Mouse (Mus musculus) lung, postnatal 0 days (tissue): ENCODE results near the gene Patj. TPM values are rescaled to one million over a fixed set of nuclear protein-coding genes. Genes with fewer than 3 reads are reported as not detected.

Source experiments
- ATAC-seq: fragments of 200-750 bp; cut with Nextera tagmentation; 2 replicates; pipeline ENCODE4 v1.8.0; 2017; ENCODE audit warnings: moderate library complexity
- DNase-seq: peaks from one replicate; pipeline ENCODE4 v3.0.0-alpha.2; 2016; ENCODE audit warnings: low spot score
- H3K27ac ChIP-seq: fragments of 300-500 bp; sonication (generic); 2 replicates; pipeline ENCODE4 v1.5.1; 2014; ENCODE audit warnings: antibody characterized with exemption, mild to moderate bottlenecking, low read length, mixed read lengths
- H3K27me3 ChIP-seq: fragments of 300-500 bp; sonication (generic); replicated peaks from 2 replicates; pipeline ENCODE4 v1.6.1; 2014; ENCODE audit warnings: low read length, mixed read lengths; ENCODE audit not compliant: insufficient read depth
- H3K36me3 ChIP-seq: fragments of 300-500 bp; sonication (generic); 2 replicates; pipeline ENCODE4 v1.6.1; 2014; ENCODE audit warnings: low read length, mixed read lengths; ENCODE audit not compliant: insufficient read depth
- H3K4me1 ChIP-seq: fragments of 300-500 bp; sonication (generic); 2 replicates; pipeline ENCODE4 v1.6.1; 2014; ENCODE audit warnings: antibody characterized with exemption, low read depth, low read length, mixed read lengths; ENCODE audit not compliant: insufficient read depth
- H3K4me2 ChIP-seq: fragments of 300-500 bp; sonication (generic); replicated peaks from 2 replicates; pipeline ENCODE4 v1.6.1; 2014; ENCODE audit warnings: low read depth, mild to moderate bottlenecking, low read length, moderate library complexity, mixed read lengths
- H3K4me3 ChIP-seq: fragments of 300-500 bp; sonication (generic); 2 replicates; pipeline ENCODE4 v1.5.1; 2014; ENCODE audit warnings: low read depth, low read length
- H3K9ac ChIP-seq: fragments of 300-500 bp; sonication (generic); replicated peaks from 2 replicates; pipeline ENCODE4 v1.6.1; 2014; ENCODE audit warnings: low read depth, mild to moderate bottlenecking
- H3K9me3 ChIP-seq: fragments of 300-500 bp; sonication (generic); 2 replicates; pipeline ENCODE4 v1.6.1; 2016; ENCODE audit warnings: low read length, mixed read lengths
- CTCF ChIP-seq: IDR thresholded peaks from 2 replicates; pipeline ENCODE4 v1.5.1; 2016; ENCODE audit warnings: antibody characterized with exemption, mild to moderate bottlenecking
- EP300 ChIP-seq: IDR thresholded peaks from 2 replicates; pipeline ENCODE4 v1.6.1; 2016; ENCODE audit warnings: antibody characterized with exemption, mild to moderate bottlenecking, control low read depth
- WGBS: fragments of 180-500 bp; shearing (Covaris S2); extraction: QIAGEN DNeasy Blood & Tissue Kit; methylation state at CpG from one replicate; pipeline ENCODE4 v1.1.7; 2014; 5-methylcytosine and 5-hydroxymethylcytosine counted together
- polyA plus RNA-seq: library from polyadenylated mRNA; unstranded; fragments of >200 nt; fragmentation: Nextera tagmentation; extraction: Ambion mirVana; gene quantifications from 2 replicates; pipeline ENCODE4 v1.2.1, GENCODE M21; 2015

Patj gene
- polyA plus RNA-seq, 1 experiment from 2014 or later, result 13.4 TPM

GRCm38 (mm10) chr4:98545376-98545775, 149.8 kb downstream of the Patj start:
- ATAC-seq (peak; percentile 73), DNase-seq (peak; percentile 73)
- H3K9me3 ChIP-seq, result no peaks in the 10 kb centered on the region
- TF ChIP-seq EP300 (no peak), CTCF (peak; percentile 77)
- no peak overlapping the region for H3K4me3 ChIP-seq
- H3K27me3 ChIP-seq, result no peaks in the 10 kb centered on the region
- H3K36me3 ChIP-seq, result no peaks in the 10 kb centered on the region
- H3K9ac ChIP-seq, result no peak overlapping the region
- H3K27ac ChIP-seq, result no peak overlapping the region
- 44% methylated on average over 1 of the region's 1 CpGs for WGBS
- H3K4me2 ChIP-seq, result no peak overlapping the region
- H3K4me1 ChIP-seq, result no peaks in the 10 kb centered on the region

GRCm38 (mm10) chr4:98546456-98547176, 151.0 kb downstream of the Patj start:
- no peaks in the 10 kb centered on the region for H3K9me3 ChIP-seq
- no peak for DNase-seq
- H3K4me3 ChIP-seq, result no peak overlapping the region
- no peak for ATAC-seq
- 64% methylated on average over 12 of the region's 12 CpGs for WGBS
- no peak overlapping the region for H3K27ac ChIP-seq
- no peak overlapping the region for H3K9ac ChIP-seq
- no peaks in the 10 kb centered on the region for H3K27me3 ChIP-seq
- no peak overlapping the region for H3K4me2 ChIP-seq
- TF ChIP-seq EP300 (no peak), CTCF (no peak)
- no peaks in the 10 kb centered on the region for H3K36me3 ChIP-seq
- no peaks in the 10 kb centered on the region for H3K4me1 ChIP-seq

GRCm38 (mm10) chr4:98549491-98549890, 153.9 kb downstream of the Patj start:
- no peak overlapping the region for H3K4me3 ChIP-seq
- H3K27me3 ChIP-seq, result no peaks in the 10 kb centered on the region
- H3K27ac ChIP-seq, result no peak overlapping the region
- no peaks in the 10 kb centered on the region for H3K4me1 ChIP-seq
- H3K9me3 ChIP-seq, result no peaks in the 10 kb centered on the region
- no peak overlapping the region for H3K9ac ChIP-seq
- no peak for DNase-seq
- H3K36me3 ChIP-seq, result no peaks in the 10 kb centered on the region
- no peak overlapping the region for H3K4me2 ChIP-seq
- WGBS, result 87% methylated on average over 7 of the region's 7 CpGs
- TF ChIP-seq EP300 (no peak), CTCF (no peak)
- ATAC-seq, result no peak

GRCm38 (mm10) chr4:98550116-98550515, 154.5 kb downstream of the Patj start:
- DNase-seq, result no peak
- no peak for ATAC-seq
- H3K4me3 ChIP-seq, result no peak overlapping the region
- H3K4me1 ChIP-seq, result no peaks in the 10 kb centered on the region
- H3K27me3 ChIP-seq, result no peaks in the 10 kb centered on the region
- H3K36me3 ChIP-seq, result no peaks in the 10 kb centered on the region
- H3K9me3 ChIP-seq, result no peaks in the 10 kb centered on the region
- H3K9ac ChIP-seq, result no peak overlapping the region
- no peak overlapping the region for H3K27ac ChIP-seq
- WGBS, result 91% methylated on average over 5 of the region's 5 CpGs
- H3K4me2 ChIP-seq, result no peak overlapping the region
- TF ChIP-seq CTCF (no peak), EP300 (no peak)

- ATAC-seq, result no peak
- 97% methylated on average over 2 of the region's 2 CpGs for WGBS
- TF ChIP-seq CTCF, result no peak
- TF ChIP-seq EP300, result no peak
These were observed 160.1 kb downstream of the Patj start for GRCm38 (mm10) chr4:98555666-98556065.

GRCm38 (mm10) chr4:98556449-98556848, 160.9 kb downstream of the Patj start:
- 60% methylated on average over 6 of the region's 6 CpGs for WGBS
- Histone ChIP-seq H3K9me3 (no peaks in the 10 kb centered on the region), H3K27ac (no peak overlapping the region)

More at GRCm38 (mm10) chr4:98555666-98556065, 160.1 kb downstream of the Patj start:
- Histone ChIP-seq H3K27ac (no peak overlapping the region), H3K4me1 (no peaks in the 10 kb centered on the region), H3K9ac (no peak overlapping the region), H3K4me2 (no peak overlapping the region), H3K4me3 (no peak overlapping the region), H3K9me3 (no peaks in the 10 kb centered on the region), H3K36me3 (no peaks in the 10 kb centered on the region), H3K27me3 (no peaks in the 10 kb centered on the region)
- no peak for DNase-seq

More at GRCm38 (mm10) chr4:98556449-98556848, 160.9 kb downstream of the Patj start:
- TF ChIP-seq CTCF, result no peak
- TF ChIP-seq EP300, result no peak
- H3K36me3 ChIP-seq, result no peaks in the 10 kb centered on the region
- no peaks in the 10 kb centered on the region for H3K4me1 ChIP-seq
- ATAC-seq (peak; percentile 48), DNase-seq (peak; percentile 19)
- H3K9ac ChIP-seq, result no peak overlapping the region
- no peak overlapping the region for H3K4me3 ChIP-seq
- H3K27me3 ChIP-seq, result no peaks in the 10 kb centered on the region
- no peak overlapping the region for H3K4me2 ChIP-seq
